Mouse (Mus musculus) liver, adult 2 months (tissue): Measurements from ENCODE around the gene Hhat. TPM values are rescaled to one million over a fixed set of nuclear protein-coding genes. Genes with fewer than 3 reads are reported as not detected.

Experiments
- DNase-seq: peaks from one replicate; pipeline ENCODE4 v3.0.0-alpha.2; 2011; ENCODE audit warnings: low read depth, low spot score; ENCODE audit errors: extremely low read depth
- H3K27ac ChIP-seq: fragments of 200-500 bp; replicated peaks from 2 replicates; pipeline ENCODE4 v1.5.1; 2012; ENCODE audit warnings: low read depth, mild to moderate bottlenecking, control low read depth, inconsistent platforms, low read length; ENCODE audit not compliant: insufficient read depth
- H3K27me3 ChIP-seq: fragments of 200-500 bp; 2 replicates; pipeline ENCODE4 v1.6.1; 2012; ENCODE audit warnings: mild to moderate bottlenecking, moderate library complexity, low read length, inconsistent platforms; ENCODE audit not compliant: control insufficient read depth, insufficient read depth
- H3K36me3 ChIP-seq: fragments of 200-500 bp; 2 replicates; pipeline ENCODE4 v1.6.1; 2012; ENCODE audit warnings: low read length, inconsistent platforms; ENCODE audit not compliant: control insufficient read depth, insufficient read depth
- H3K4me1 ChIP-seq: fragments of 200-500 bp; 2 replicates; pipeline ENCODE4 v1.6.1; 2011; ENCODE audit warnings: low read length; ENCODE audit not compliant: control insufficient read depth, insufficient read depth
- H3K4me3 ChIP-seq: fragments of 200-500 bp; 2 replicates; pipeline ENCODE4 v1.5.1; 2011; ENCODE audit warnings: low read depth, mild to moderate bottlenecking, control low read depth, low read length, moderate library complexity; ENCODE audit not compliant: insufficient read depth
- H3K79me2 ChIP-seq: fragments of 200-500 bp; 2 replicates; pipeline ENCODE4 v1.6.1; 2012; ENCODE audit warnings: inconsistent platforms, mild to moderate bottlenecking, low read length, moderate library complexity; ENCODE audit not compliant: control insufficient read depth, insufficient read depth
- H3K9ac ChIP-seq: fragments of 200-500 bp; 2 replicates; pipeline ENCODE4 v1.6.1; 2012; ENCODE audit warnings: low read depth, mild to moderate bottlenecking, control low read depth, inconsistent platforms, low read length
- CTCF ChIP-seq: fragments of 200-500 bp; IDR thresholded peaks from 2 replicates; pipeline ENCODE4 v1.5.1; 2011; ENCODE audit warnings: low read depth, low read length, control low read depth
- POLR2A ChIP-seq: fragments of 200-500 bp; IDR thresholded peaks from 2 replicates; pipeline ENCODE4 v1.6.1; 2011; ENCODE audit warnings: low read length, control low read depth; ENCODE audit not compliant: insufficient read depth; ENCODE audit errors: extremely low read depth
- WGBS: fragments of 180-500 bp; shearing (Covaris S2); methylation state at CpG from one replicate; pipeline ENCODE4 v1.1.7; 2018; 5-methylcytosine and 5-hydroxymethylcytosine counted together
- polyA plus RNA-seq: library from polyadenylated mRNA; depleted of rRNA; stranded (reverse); fragments of >200 nt; gene quantifications from 2 replicates; pipeline ENCODE4 v1.2.3, GENCODE M21; 2012
- total RNA-seq: library from RNA; depleted of rRNA; stranded (reverse); fragments of >200 nt; gene quantifications from 2 replicates; pipeline ENCODE4 v1.2.3, GENCODE M21; 2014

Hhat gene
- total and polyA plus RNA-seq, 2 experiments = 1.9 to 2.1 TPM

DNA sequence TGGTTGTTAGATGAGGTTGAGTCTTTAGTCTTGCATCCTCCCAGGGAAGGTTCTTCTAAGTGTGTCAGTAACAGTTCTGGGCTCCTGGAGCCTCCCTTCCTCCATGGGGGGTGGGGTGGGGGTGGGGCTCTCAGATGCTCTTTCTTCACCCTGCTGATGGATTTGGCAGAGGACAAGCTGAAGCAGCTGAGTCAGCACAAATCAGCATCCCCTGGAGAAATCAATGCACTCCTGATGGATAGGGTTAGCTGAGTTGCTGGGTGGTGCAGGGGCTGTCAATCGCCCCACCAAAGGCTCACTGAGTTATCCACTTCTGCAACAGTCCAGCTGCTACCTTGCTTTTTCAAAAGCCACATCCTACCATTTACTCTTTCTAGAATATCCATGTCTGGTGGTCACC, 251.3 kb downstream of the Hhat start:
- H3K4me1 ChIP-seq = no peaks in the 10 kb centered on the region; the same call in 1 of the 2 replicates
- no peak for DNase-seq
- WGBS = 68% methylated on average over 1 of the region's 1 CpGs
- no peak overlapping the region for H3K27ac ChIP-seq
- no peaks in the 10 kb centered on the region for H3K36me3 ChIP-seq
- H3K27me3 ChIP-seq = no peaks in the 10 kb centered on the region
- no peak overlapping the region for H3K9ac ChIP-seq
- TF ChIP-seq POLR2A = no peak
- no peak for TF ChIP-seq CTCF
- no peak overlapping the region for H3K4me3 ChIP-seq
- no peaks in the 10 kb centered on the region for H3K79me2 ChIP-seq

DNA sequence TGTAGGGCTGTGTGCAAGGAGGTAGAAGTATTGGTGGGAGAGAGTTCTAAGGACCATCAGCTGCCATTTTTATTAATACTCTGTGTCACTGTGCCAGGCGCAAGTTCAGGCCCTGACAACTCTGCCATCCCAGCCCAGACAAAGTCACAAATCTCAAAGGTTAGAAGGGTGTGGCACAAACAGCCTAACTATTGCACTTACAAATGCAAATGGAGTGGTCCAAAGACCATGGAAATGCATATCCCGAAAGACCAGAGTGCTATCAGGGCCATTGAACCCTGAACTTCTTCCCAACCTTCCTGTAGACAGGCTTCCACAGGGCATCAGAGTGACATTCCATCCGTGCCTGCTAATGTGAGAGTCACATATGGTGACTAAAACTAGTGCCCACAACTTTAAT, 255.7 kb downstream of the Hhat start:
- Histone ChIP-seq H3K4me3 (no peak overlapping the region), H3K9ac (no peak overlapping the region), H3K4me1 (no peaks in the 10 kb centered on the region), H3K36me3 (no peaks in the 10 kb centered on the region), H3K27ac (no peak overlapping the region), H3K79me2 (no peaks in the 10 kb centered on the region), H3K27me3 (no peaks in the 10 kb centered on the region)
- no peak for DNase-seq
- TF ChIP-seq POLR2A (no peak), CTCF (no peak)
- WGBS = 82% methylated on average over 3 of the region's 3 CpGs

DNA sequence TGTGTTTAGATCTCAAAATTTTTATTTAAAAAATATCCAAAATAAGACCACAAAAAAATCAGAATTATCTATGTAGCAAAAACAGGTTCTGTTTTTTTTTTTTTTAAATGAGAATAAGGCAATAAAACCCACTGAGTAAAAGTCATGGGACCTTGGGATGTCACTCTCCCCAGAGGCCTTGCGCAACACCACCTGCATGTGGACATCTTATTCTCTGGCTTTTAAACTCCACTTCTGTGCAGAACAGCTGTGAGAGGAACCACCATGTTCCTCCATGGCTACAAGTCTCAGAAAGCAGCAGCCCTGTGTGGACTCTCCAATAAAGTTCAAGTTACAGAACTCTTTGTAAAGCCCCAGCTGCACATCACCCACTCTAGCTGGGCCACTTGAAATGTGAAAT, 258.2 kb downstream of the Hhat start:
- Histone ChIP-seq H3K9ac (no peak overlapping the region), H3K27me3 (no peaks in the 10 kb centered on the region), H3K27ac (no peak overlapping the region), H3K4me1 (no peaks in the 10 kb centered on the region), H3K36me3 (no peaks in the 10 kb centered on the region), H3K79me2 (no peaks in the 10 kb centered on the region), H3K4me3 (no peak overlapping the region)
- TF ChIP-seq POLR2A (no peak), CTCF (no peak)
- WGBS = 97% methylated on average over 1 of the region's 1 CpGs
- DNase-seq = no peak

DNA sequence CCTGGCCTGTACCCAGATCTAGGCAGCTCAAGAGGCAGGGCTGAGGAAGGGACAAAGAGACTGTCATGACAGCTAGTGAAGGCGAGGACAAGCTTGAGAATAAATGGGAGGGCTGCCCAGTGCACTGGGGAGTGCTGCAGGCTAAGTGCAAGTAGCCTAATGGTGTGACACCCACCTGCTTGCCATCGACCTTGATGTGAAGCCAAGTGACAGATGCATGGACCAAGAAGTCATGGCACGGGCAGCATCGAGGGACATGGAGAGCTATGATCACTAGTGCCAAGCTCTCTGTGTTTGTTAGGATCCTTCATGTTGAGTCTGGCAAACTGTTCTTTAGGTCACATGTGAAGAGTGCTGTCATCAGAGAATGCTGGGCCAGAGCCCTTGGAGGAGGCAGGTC, 267.4 kb downstream of the Hhat start:
- DNase-seq = no peak
- 94% methylated on average over 4 of the region's 4 CpGs for WGBS

DNA sequence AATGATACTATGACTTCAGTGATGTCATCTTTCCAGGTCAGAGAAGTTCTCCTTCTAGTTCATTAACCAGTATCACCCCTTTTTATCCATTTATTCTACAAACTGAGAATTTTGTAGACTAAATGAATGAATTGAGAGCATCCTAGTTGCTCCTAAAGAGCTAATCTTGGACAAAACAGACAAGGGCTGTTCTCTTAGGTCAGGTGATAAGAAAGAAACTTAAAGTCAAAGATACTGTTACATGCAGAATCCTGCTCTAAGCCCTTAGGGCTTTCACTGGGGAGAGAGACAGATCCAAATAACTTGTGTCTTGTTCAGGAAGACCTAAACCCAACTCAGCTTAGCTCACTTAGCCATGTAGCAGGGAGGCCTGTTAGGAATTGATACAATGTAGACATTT, 268.2 kb downstream of the Hhat start:
- no peak for DNase-seq
- TF ChIP-seq POLR2A = no peak
- no peak for TF ChIP-seq CTCF
- Histone ChIP-seq H3K27ac (no peak overlapping the region), H3K4me3 (no peak overlapping the region), H3K36me3 (no peaks in the 10 kb centered on the region), H3K4me1 (no peaks in the 10 kb centered on the region), H3K9ac (no peak overlapping the region), H3K27me3 (no peaks in the 10 kb centered on the region), H3K79me2 (no peaks in the 10 kb centered on the region)

More for the DNA sequence above, 267.4 kb downstream of the Hhat start:
- no peak for TF ChIP-seq CTCF
- TF ChIP-seq POLR2A = no peak
- no peak overlapping the region for H3K4me3 ChIP-seq
- no peak overlapping the region for H3K27ac ChIP-seq
- no peaks in the 10 kb centered on the region for H3K27me3 ChIP-seq
- no peak overlapping the region for H3K9ac ChIP-seq
- no peaks in the 10 kb centered on the region for H3K4me1 ChIP-seq
- H3K36me3 ChIP-seq = no peaks in the 10 kb centered on the region
- H3K79me2 ChIP-seq = no peaks in the 10 kb centered on the region

DNA sequence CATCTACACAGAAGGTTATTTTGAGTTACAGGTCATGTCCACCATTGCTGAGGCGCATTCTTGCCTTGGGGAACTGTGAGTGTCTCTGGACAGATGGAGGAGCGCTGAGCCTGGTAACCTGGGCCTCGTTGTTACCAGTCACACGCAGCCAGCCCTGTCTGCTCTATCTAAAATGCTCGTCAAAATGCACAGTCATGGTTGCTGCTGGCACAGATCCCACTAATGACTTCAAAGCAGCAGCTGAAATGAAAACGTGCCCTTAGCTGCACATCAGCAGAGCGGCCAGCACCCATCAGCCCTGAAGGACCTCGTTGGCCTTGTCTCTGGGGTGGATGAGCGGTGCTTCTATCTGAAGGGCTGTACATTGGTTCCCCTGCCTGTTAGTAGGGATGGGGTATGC, 269.0 kb downstream of the Hhat start:
- no peak for DNase-seq
- H3K79me2 ChIP-seq = no peaks in the 10 kb centered on the region
- no peak overlapping the region for H3K4me3 ChIP-seq
- no peaks in the 10 kb centered on the region for H3K4me1 ChIP-seq
- WGBS = 83% methylated on average over 9 of the region's 9 CpGs
- H3K36me3 ChIP-seq = no peaks in the 10 kb centered on the region
- H3K27me3 ChIP-seq = no peaks in the 10 kb centered on the region
- no peak for TF ChIP-seq POLR2A
- TF ChIP-seq CTCF = no peak
- no peak overlapping the region for H3K9ac ChIP-seq
- no peak overlapping the region for H3K27ac ChIP-seq
